Mouse (Mus musculus) adrenal gland, postnatal 25 days (tissue): ENCODE results near the gene Alb. TPM values are rescaled to one million over a fixed set of nuclear protein-coding genes. Genes with fewer than 3 reads are reported as not detected.

Experiments
- DNase-seq: peaks from one replicate; pipeline ENCODE4 v3.0.0; 2021; ENCODE audit warnings: mixed read lengths
- long read RNA-seq: library from polyadenylated mRNA; stranded (forward); transcript quantifications from one replicate; pipeline ENCODE4 v2.0.0, GENCODE M21; 2021
- total RNA-seq: library from RNA; stranded (reverse); gene quantifications from 2 replicates; pipeline ENCODE4 v1.2.3, GENCODE M21; 2021

The Alb gene
- 10.5 and 672 TPM in 2 replicates for total RNA-seq
- long read RNA-seq, transcript Alb-201 (15 exons, 2,034 nt): major isoform, 15,720 of 21,951 reads
- long read RNA-seq, partial matches to known transcripts: 6,047 of 21,951 reads
- long read RNA-seq, other reads (novel, unspliced or antisense): 184 of 21,951 reads

DNA sequence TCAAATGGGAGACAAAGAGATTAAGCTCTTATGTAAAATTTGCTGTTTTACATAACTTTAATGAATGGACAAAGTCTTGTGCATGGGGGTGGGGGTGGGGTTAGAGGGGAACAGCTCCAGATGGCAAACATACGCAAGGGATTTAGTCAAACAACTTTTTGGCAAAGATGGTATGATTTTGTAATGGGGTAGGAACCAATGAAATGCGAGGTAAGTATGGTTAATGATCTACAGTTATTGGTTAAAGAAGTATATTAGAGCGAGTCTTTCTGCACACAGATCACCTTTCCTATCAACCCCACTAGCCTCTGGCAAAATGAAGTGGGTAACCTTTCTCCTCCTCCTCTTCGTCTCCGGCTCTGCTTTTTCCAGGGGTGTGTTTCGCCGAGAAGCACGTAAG, at the start of gene Alb:
TSS of gene Alb (plus strand) at position 279 of the 400 bp plus-strand sequence.
- DNase-seq: no peak

DNA sequence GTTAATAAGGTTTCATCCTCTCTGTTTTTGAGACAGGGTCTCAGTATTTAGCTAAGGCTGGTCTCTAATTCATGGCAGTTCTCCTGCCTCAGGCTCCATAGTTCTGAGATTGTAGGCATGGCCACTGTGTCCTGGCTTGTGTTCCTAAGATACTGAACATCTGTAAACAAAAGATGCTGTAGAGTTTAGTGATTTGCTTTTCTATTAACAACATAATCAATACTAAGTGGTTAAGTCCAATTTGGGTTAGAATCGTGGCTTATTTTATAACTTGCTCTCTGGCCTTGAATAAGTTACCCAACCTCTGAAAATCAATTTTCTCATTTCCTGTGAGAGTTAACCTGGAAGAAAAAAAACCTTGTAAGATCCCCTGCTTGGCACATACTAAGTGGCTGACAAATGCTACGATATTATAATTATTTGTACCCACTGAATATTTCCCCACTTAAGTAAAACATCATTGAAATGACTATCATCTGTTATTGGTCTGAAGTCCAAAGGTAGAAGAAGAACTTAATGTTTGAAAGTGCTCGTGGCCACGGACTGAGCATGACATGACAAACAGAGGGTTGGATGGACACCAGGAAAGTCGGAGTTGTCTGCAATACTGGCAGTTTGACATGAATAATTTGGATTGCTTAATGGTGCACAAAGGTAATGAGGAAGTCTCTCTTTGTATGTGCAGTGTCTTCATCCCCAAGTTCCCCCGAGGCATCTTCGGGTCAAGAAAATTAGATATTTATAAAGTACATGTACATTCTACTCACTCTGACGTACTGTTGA, 46.4 kb upstream of the Alb start:
- DNase-seq: no peak

DNA sequence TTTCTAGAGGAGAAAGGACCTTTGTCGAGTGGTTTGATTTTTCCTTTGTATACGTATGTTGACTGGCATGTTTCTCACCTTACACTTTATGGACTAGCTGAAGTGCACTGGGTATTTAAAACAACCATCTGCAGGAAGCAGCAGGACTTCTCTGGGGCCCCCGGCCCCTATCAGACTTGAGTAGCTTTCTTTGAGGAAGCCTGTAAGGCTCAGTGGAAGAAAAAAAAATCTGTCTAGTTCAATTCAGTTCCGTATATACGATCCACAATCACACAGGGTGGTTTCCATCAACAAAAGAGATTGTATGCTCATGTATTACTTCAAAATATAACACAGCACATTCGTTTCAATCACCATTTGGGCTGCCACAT, 45.8 kb upstream of the Alb start:
- DNase-seq: no peak

DNA sequence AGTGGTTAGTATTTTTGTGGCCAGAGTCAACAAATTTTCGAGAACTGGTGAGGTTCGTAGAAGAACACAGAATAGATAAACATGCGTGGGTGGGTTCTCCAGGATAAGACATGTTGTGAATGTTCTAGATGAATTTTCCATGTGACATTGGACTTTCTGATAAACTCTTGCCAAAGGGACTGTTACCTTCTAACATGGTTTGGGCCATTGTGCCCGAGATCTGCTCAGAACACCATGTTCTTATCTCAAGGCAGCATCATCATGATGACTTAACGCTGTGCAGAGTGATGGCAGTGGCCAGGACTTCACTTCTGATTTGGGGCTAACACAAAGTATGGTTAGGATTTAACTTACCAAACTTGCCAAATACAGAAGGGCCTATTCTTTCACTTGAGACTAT, 36.1 kb upstream of the Alb start:
- DNase-seq: no peak

DNA sequence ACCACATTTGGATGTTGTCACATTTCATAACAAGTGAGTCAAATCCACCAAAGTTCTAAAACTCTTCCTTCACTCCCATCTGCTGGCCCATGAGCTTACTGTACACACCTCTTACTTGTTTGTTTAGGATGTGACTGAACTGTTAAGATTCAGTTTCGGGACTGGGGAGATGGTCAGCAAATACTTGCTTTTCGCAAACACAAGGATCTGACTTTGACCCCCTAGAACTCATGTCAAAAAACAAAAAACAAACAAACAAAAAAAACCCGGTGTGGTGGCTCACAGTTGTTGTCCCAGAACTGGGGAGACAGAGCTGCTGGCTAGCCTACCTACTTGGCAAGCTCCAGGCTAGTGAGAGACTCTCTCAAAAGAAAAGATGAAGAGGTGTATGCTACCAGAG, 35.5 kb upstream of the Alb start:
- no peak for DNase-seq

DNA sequence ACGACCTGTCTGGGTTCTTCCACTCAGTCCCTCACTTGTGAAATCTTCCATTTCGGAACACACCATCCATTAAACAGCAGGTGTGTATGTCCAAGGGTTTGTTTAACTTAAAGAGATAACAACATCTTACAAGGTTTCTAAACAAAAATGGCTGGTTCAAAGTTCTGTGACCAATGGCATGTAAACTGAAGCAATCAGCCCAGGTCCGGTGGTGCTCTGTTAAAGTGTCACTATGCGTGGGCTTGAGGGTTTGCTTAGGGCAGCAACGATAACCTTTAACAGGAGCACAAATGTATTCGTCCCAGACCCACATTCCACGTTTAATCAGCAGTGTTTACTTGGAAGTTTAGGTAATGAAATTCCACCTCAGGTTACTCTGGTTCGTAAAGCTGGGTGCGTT, 29.6 kb upstream of the Alb start:
- no peak for DNase-seq

DNA sequence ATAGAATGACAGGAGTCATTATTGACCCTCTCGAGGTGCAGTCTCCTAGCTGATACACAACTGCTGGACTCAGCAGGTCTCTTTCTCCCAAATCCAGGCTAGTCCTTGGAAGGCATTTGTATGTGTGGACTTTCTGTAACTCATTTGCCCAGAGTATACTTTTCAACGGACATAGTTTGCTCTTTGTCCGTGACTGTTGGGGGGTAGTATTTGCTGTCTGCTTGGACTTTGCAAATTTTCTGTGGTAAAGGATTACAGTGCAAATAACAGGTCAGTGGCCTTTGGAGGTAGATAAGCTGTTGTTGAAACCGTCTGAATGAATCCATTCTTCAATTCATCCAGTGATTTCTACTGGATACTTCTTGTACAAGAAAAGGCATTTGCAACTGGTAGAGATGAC, 21.5 kb upstream of the Alb start:
- no peak for DNase-seq

DNA sequence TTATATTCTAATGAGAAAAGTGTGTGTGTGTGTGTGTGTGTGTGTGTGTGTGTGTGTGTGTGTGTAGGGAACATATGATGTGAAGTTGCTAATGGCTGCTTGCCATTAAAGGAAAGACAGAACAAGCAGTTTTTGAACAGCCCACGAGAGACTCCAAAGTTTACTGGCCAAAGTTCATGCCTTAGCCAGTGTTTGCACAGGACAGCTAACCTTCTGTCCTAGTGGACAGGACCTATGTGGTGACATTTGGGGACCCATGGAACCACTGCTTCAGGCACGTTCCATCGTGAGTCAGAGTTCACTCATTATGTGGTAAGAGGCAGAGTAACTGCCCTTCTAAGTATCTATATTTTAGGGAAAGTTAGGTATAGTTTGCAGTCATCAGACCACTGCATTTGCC, 13.1 kb upstream of the Alb start:
- DNase-seq: no peak

DNA sequence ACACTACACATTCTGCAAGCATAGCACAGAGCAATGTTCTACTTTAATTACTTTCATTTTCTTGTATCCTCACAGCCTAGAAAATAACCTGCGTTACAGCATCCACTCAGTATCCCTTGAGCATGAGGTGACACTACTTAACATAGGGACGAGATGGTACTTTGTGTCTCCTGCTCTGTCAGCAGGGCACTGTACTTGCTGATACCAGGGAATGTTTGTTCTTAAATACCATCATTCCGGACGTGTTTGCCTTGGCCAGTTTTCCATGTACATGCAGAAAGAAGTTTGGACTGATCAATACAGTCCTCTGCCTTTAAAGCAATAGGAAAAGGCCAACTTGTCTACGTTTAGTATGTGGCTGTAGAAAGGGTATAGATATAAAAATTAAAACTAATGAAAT, 10.7 kb upstream of the Alb start:
- DNase-seq: no peak

DNA sequence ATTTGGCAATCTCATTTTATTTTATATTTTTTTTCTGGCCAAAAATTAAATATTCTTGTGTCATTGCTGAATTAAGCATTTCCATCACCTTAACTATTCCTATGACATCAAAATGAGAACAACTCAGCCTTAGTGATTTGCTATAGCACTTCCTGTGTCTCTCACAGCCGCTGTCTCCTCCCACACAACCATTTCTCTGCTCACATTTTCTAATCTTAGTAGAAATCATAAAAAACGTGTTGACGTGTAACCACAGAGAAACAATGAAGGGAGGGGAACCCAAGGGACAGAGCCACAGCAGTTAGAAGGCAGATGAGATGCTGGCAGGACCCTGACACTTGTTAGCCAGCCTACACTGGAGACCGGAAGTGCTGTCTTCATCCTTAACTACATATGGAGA, 8.0 kb upstream of the Alb start:
- no peak for DNase-seq

DNA sequence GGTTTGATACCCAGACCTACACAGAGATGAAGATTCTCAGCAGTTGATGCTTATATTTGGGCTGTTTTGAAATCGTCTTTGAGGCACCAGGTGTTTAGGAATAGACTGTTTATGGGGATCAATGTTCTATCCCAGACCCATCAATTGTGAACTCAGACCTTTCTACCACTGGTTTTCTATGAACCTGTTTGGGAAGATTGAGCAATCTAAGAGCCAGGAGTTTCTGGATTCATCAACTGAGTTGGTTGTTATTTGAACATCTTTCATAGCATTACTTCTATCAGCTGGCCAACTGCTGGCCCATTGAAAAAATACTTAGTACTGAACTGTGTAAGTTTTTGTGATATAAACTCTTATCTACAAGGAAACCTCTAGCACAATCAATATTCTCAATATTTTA, 3.5 kb upstream of the Alb start:
- no peak for DNase-seq

DNA sequence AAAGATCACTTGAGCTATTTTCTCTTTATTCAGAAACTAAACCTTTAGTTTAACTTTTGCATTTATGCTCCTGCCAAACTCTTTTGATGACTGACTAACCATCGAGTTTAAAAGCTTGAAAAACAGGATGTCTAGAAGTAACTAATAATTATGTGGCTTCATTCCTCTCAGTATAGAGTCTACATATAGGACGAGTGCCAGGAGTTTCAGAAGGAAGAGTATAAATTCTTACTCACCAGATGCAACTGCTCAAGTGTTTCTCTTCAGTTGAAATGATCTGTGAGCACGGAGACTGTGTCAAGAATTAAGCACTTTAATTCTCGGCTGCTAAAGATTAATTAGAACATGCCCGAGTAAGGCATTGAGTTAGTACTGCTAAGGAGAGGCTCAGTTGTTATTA, 2.0 kb upstream of the Alb start:
- no peak for DNase-seq

DNA sequence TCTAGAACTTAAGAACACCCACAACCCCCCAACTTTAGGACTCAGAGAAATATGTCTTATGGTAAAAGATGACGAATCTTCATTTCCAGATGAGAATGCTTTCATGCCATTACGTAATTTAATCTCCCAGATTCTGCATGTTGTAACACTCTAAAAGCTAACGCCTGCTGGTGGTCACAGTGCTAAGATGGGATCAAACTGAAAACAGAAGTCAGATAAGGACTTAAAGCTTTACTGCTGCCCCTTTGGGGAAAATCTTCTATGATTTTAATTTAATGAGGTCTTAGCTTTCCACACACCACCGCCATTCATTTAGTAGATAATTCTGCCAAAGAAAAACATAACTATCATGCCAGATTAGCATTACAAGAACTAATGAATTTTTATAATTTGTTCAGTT, 6.1 kb downstream of the Alb start:
- DNase-seq: no peak

DNA sequence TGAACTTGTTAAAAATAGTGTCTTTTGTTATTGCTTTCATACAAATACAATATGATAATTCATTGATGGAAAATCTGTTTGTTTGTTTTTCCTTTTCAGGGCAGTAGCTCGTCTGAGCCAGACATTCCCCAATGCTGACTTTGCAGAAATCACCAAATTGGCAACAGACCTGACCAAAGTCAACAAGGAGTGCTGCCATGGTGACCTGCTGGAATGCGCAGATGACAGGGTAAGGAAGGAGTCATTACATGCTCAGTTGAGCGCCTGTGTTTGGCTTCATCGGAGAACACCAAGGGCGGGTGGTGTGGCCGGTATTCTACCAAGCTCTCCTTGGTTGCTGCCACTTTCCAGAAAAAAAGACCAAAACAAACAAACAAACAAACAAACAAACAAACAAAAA, 6.5 kb downstream of the Alb start:
- no peak for DNase-seq

DNA sequence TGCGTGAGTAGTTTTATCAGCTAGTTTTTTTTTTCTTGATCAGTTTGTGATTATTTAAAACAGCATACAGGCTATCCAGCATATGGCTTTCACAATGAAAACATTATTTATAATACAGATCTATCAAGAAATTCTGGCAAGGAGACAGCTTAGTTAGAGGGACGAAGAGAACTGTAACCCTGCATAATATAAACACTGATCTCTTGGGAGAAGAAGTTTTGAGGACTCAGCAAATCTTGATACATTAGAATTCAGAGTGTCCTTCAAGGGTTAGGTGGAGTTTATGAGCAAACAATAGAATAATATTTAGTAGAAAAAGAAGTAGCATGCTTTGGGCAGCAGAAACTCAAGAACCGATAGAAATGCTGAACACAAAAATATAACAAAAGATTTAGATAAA, 10.1 kb downstream of the Alb start:
- no peak for DNase-seq

DNA sequence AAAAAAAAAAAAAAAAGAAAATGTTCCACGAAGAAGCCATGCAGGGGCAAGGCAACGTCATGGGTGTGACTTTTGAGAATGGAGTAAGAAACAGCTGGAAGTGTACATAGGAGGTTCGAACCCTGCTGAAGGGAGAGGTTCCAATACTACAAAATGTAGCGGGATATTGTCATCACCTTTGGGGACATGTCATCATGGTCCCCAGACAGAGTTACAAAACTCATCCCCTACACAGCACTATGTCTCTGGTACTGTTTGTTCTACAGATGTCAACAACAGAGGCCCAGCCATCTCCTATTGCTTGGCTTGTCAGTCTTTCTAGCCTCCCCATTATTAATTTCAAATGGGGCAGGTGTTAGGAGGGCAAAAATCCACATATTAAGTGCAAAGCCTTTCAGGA, 13.2 kb downstream of the Alb start:
- no peak for DNase-seq

DNA sequence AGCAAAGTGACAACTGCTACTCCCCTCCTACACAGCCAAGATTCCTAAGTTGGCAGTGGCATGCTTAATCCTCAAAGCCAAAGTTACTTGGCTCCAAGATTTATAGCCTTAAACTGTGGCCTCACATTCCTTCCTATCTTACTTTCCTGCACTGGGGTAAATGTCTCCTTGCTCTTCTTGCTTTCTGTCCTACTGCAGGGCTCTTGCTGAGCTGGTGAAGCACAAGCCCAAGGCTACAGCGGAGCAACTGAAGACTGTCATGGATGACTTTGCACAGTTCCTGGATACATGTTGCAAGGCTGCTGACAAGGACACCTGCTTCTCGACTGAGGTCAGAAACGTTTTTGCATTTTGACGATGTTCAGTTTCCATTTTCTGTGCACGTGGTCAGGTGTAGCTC, 13.7 kb downstream of the Alb start:
- DNase-seq: no peak

DNA sequence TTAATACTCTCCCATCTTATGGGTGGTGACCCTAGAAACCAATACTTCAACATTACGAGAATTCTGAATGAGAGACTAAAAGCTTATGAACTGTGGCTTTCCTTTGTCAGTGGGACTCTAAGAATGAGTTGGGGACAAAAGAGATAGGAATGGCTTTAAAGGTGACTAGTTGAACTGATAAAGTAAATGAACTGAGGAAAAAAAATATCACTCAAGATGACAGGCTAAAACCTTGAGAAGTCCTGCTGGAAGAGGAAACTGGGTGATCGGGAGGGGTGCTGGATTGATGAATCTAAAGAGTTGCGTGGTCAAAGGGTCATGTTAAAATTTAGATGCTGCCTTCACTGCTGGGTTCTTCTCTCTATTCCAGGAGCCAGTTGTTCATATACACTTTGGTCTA, 16.0 kb downstream of the Alb start:
- DNase-seq: no peak

DNA sequence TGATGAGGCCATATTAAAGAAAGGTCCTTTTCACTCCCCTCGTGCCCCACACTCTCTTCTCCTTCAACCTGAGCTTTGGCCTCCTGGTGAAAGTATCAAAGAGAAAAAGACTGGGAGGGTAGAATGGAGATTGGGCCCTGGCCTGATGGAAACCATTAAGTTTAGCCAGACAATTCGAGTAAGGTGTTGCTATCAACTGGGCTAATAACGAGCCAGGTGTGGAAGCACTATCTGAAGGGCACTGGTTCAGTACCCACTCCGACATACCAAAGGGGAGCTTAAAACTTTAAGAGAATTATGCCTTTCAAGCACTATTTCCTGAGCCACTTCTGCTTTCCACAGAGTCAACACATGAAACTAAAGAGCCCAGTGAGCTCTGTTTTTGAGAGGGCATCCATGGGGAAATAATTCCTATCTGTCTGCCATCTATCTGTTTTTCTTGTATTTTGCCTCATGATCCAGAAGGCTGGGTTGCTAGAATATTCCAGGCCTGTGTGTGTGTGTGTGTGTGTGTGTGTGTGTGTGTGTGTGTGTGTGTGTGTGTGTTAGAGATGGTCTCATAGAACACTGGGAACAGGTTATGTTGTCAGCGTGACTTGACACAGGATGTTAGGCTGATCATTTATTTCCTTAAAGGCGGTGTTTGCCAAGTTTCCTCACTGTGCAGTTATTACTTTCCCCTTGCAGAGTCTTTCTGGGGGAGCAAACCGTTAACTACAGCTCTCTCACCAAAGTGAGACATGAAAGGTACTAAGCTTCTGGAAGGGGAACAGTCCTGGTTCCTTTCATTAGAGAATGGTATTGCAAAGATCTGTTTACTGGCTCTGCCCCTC, 16.8 kb downstream of the Alb start:
- no peak for DNase-seq

DNA sequence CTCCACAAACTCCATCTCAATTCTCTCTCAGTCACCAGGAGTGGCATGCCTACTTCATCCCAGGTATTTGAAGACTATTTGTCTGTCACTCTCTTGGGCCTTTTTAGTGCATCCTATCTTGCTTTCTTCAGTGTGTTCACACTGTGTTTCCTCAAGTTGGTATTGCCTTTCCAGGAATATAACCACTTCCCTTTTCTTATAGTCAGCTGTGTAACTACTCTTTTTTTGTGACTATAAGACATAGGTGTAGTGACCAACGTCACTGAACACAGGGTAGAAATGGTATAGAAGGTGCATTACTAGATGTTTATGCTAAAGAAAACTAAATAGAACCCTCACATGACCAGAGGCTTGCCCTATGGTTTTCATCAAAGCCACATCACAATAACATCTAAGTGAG, 18.2 kb downstream of the Alb start:
- DNase-seq: no peak

DNA sequence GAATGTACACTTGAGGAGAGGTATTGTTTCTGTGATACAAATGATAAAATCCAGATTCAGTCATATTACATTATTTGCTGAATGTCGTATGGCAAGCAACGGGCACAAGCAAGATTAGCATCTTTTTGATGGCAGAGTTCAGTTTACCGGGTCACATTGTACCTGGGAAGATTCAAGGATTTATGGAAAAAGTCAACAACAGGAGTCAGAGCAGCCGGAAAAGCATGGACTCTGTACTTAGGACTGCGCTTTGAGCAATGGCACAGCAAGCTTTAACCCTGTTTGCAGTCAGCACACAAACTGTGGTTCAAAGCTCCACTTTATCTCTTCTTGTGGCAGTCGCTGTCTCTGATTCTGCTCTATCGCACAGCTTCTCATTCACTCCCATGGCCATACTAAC, 24.9 kb downstream of the Alb start:
- DNase-seq: no peak

DNA sequence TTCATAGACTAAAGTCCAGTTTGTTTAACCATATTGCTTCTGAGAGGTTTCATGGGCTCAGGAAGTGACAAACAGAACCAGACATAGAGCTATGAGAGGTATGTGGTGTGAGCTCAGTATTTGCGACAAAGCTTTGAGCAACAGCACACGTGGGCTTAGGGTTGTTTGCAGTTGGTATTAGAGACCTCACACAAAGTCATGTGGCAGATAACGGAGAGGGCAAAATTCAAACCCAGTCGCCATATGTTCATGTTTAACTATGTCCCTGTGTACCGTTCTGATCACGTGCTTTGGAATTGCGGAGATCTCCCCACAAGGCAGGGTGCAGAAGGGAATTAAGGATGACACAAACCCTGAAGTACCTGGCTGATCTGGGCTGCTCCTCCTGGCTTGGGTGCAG, 27.6 kb downstream of the Alb start:
- DNase-seq: no peak

DNA sequence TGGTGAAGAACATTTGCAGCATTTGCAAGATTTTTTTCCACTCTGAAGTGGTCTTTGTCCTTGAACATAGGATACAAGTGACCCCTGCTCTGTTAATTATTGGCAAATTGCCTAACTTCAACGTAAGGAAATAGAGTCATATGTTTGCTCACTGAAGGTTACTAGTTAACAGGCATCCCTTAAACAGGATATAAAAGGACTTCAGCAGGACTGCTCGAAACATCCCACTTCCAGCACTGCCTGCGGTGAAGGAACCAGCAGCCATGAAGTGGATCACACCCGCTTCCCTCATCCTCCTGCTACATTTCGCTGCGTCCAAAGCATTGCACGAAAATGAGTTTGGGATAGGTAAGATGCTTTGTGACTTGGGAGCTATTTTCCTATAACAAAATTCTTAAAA, 29.8 kb downstream of the Alb start, which contains the start of gene Afp:
TSS of gene Afp (plus strand) at position 220 of the 400 bp plus-strand sequence.
- no peak for DNase-seq

DNA sequence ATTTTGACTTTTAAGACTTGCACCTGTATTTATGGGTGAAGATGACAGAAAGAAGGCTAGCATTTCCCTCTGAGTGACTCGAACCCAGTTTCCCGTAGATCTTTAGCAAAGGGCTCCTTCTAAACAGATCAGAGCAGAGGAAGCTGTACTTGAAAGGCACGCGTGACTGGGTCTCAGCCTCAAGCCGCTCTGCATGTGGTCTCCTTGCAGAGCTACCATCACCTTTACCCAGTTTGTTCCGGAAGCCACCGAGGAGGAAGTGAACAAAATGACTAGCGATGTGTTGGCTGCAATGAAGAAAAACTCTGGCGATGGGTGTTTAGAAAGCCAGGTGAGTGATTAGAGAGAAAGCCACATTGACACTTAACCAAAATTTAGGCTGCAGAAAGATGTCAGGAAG, 31.7 kb downstream of the Alb start:
- DNase-seq: no peak
